Mouse (Mus musculus) cerebellum, adult 2 months (tissue): ENCODE data around the gene Mmp24.

Source experiments
- CTCF ChIP-seq: fragments of 200-500 bp; IDR thresholded peaks from 2 replicates; pipeline ENCODE4 v1.5.1; 2011; ENCODE audit warnings: low read depth, mild to moderate bottlenecking, control low read depth, low read length, moderate library complexity, borderline replicate concordance; ENCODE audit not compliant: insufficient read depth
- POLR2A ChIP-seq: fragments of 200-500 bp; IDR thresholded peaks from 2 replicates; pipeline ENCODE4 v1.6.1; 2011; ENCODE audit warnings: low read length, control low read depth, borderline replicate concordance; ENCODE audit not compliant: insufficient read depth

GRCm38 (mm10) chr2:155825904-155826629 lies 50.9 kb downstream of the Mmp24 start:
- TF ChIP-seq POLR2A (no peak), CTCF (no peak)
